Mouse (Mus musculus): Measurements from ENCODE around the gene Tmcc2. TPM values are rescaled to one million over a fixed set of nuclear protein-coding genes. Genes with fewer than 3 reads are reported as not detected.
A peak's percentile ranks its signal among the peaks of the same experiment; 100 is the strongest.

Tmcc2 gene
- 2,859 and 3,164 TPM in 2 replicates for total RNA-seq (2015; ENCODE audit: low replicate concordance)
- 5,593 and 6,096 TPM in 2 replicates for total RNA-seq (2017; ENCODE audit: low replicate concordance)

- ATAC-seq (replicated peaks; ENCODE audit: low FRiP score, poor library complexity, severe bottlenecking): peak; percentile 6
Observed at GRCm38 (mm10) chr1:132390691-132391579, at the start of gene Tmcc2. TSS of gene Tmcc2 (minus strand) at chr1:132391281.

- no peak for ATAC-seq (replicated peaks; ENCODE audit: low FRiP score, poor library complexity, severe bottlenecking)
Observed at GRCm38 (mm10) chr1:132437389-132437788, 46.3 kb upstream of the Tmcc2 start.

GRCm38 (mm10) chr1:132436960-132437359, 45.9 kb upstream of the Tmcc2 start:
- ATAC-seq (replicated peaks; ENCODE audit: low FRiP score, poor library complexity, severe bottlenecking): no peak

GRCm38 (mm10) chr1:132436320-132436958, 45.4 kb upstream of the Tmcc2 start:
- no peak for ATAC-seq (replicated peaks; ENCODE audit: low FRiP score, poor library complexity, severe bottlenecking)

GRCm38 (mm10) chr1:132434032-132434431, 43.0 kb upstream of the Tmcc2 start:
- no peak for ATAC-seq (replicated peaks; ENCODE audit: low FRiP score, poor library complexity, severe bottlenecking)

- ATAC-seq (replicated peaks; ENCODE audit: low FRiP score, poor library complexity, severe bottlenecking): no peak
Observed at GRCm38 (mm10) chr1:132433349-132433748, 42.3 kb upstream of the Tmcc2 start.

GRCm38 (mm10) chr1:132431716-132432115, 40.6 kb upstream of the Tmcc2 start:
- ATAC-seq (replicated peaks; ENCODE audit: low FRiP score, poor library complexity, severe bottlenecking): no peak

- ATAC-seq (replicated peaks; ENCODE audit: low FRiP score, poor library complexity, severe bottlenecking): no peak
Observed at GRCm38 (mm10) chr1:132430818-132431217, 39.7 kb upstream of the Tmcc2 start.

GRCm38 (mm10) chr1:132425600-132425999, 34.5 kb upstream of the Tmcc2 start:
- no peak for ATAC-seq (replicated peaks; ENCODE audit: low FRiP score, poor library complexity, severe bottlenecking)

GRCm38 (mm10) chr1:132422912-132423696, 32.0 kb upstream of the Tmcc2 start:
- no peak for ATAC-seq (replicated peaks; ENCODE audit: low FRiP score, poor library complexity, severe bottlenecking)

- no peak for ATAC-seq (replicated peaks; ENCODE audit: low FRiP score, poor library complexity, severe bottlenecking)
Observed at GRCm38 (mm10) chr1:132420662-132421061, 29.6 kb upstream of the Tmcc2 start.

GRCm38 (mm10) chr1:132420206-132420605, 29.1 kb upstream of the Tmcc2 start:
- no peak for ATAC-seq (replicated peaks; ENCODE audit: low FRiP score, poor library complexity, severe bottlenecking)

GRCm38 (mm10) chr1:132417319-132418251, 26.5 kb upstream of the Tmcc2 start, which contains the start of gene Dstyk:
TSS of gene Dstyk (plus strand) at chr1:132417555.
- peak; percentile 91 for ATAC-seq (replicated peaks; ENCODE audit: low FRiP score, poor library complexity, severe bottlenecking)

GRCm38 (mm10) chr1:132416943-132417290, 25.8 kb upstream of the Tmcc2 start:
- ATAC-seq (replicated peaks; ENCODE audit: low FRiP score, poor library complexity, severe bottlenecking): 0 out of 2 replicates have a peak, but pooled peaks have one; percentile 1

- peak; percentile 30 for ATAC-seq (replicated peaks; ENCODE audit: low FRiP score, poor library complexity, severe bottlenecking)
Observed at GRCm38 (mm10) chr1:132416244-132416942, 25.3 kb upstream of the Tmcc2 start.

- peak; percentile 91 for ATAC-seq (replicated peaks; ENCODE audit: low FRiP score, poor library complexity, severe bottlenecking)
Observed at GRCm38 (mm10) chr1:132410657-132411056, 19.6 kb upstream of the Tmcc2 start.

- no peak for ATAC-seq (replicated peaks; ENCODE audit: low FRiP score, poor library complexity, severe bottlenecking)
Observed at GRCm38 (mm10) chr1:132401843-132402242, 10.8 kb upstream of the Tmcc2 start.

GRCm38 (mm10) chr1:132400538-132400937, 9.5 kb upstream of the Tmcc2 start:
- peak; percentile 93 for ATAC-seq (replicated peaks; ENCODE audit: low FRiP score, poor library complexity, severe bottlenecking)

Data from erythroblast, adult 5-6 weeks (primary cell).